Mouse (Mus musculus) G1E (cell line): ENCODE data around the gene Hrk. TPM values are rescaled to one million over a fixed set of nuclear protein-coding genes. Genes with fewer than 3 reads are reported as not detected.

Source experiments
- ATAC-seq: 2 replicates; pipeline ENCODE4 v1.8.0; 2016; ENCODE audit warnings: mild to moderate bottlenecking; ENCODE audit not compliant: insufficient number of reproducible peaks, poor library complexity, low FRiP score, severe bottlenecking; ENCODE audit errors: extremely low read depth
- DNase-seq: peaks from one replicate; pipeline ENCODE4 v3.0.0; 2012; ENCODE audit warnings: low spot score
- H3K27me3 ChIP-seq: 2 replicates; pipeline ENCODE4 v1.6.1; 2012; ENCODE audit warnings: mild to moderate bottlenecking, low read length, inconsistent platforms; ENCODE audit not compliant: insufficient read depth
- H3K36me3 ChIP-seq: replicated peaks from 2 replicates; pipeline ENCODE3; 2012; ENCODE audit warnings: mild to moderate bottlenecking, inconsistent platforms
- H3K4me1 ChIP-seq: 2 replicates; pipeline ENCODE4 v1.6.1; 2012; ENCODE audit warnings: low read depth, low read length, inconsistent platforms, mixed read lengths; ENCODE audit not compliant: insufficient read depth
- H3K4me3 ChIP-seq: 2 replicates; pipeline ENCODE4 v1.5.1; 2012; ENCODE audit warnings: low read depth, mild to moderate bottlenecking, inconsistent platforms, low read length, moderate library complexity, mixed read lengths
- H3K9me3 ChIP-seq: replicated peaks from 2 replicates; pipeline ENCODE4 v1.6.1; 2012; ENCODE audit warnings: inconsistent platforms
- CTCF ChIP-seq: IDR thresholded peaks from 2 replicates; pipeline ENCODE4 v1.5.1; 2012; ENCODE audit warnings: low read depth, low read length, inconsistent platforms, mixed read lengths
- GATA1 ChIP-seq: IDR thresholded peaks from 2 replicates; pipeline ENCODE4 v1.6.1; 2012; ENCODE audit warnings: borderline replicate concordance, low read length, inconsistent platforms, mixed read lengths
- GATA2 ChIP-seq: IDR thresholded peaks from 2 replicates; pipeline ENCODE4 v1.6.1; 2012; ENCODE audit warnings: low read depth, low read length, inconsistent platforms, borderline replicate concordance
- POLR2AphosphoS5 ChIP-seq: IDR thresholded peaks from 2 replicates; pipeline ENCODE4 v1.6.1; 2012; ENCODE audit warnings: low read depth, low read length, inconsistent platforms; ENCODE audit not compliant: insufficient replicate concordance
- TAL1 ChIP-seq: conservative IDR thresholded peaks from 2 replicates; pipeline ENCODE4 v1.6.1; 2012; ENCODE audit warnings: low read depth, low read length, inconsistent platforms, mixed read lengths
- polyA plus RNA-seq: library from polyadenylated mRNA; stranded (reverse); fragments of >175 nt; gene quantifications from 2 replicates; pipeline ENCODE4 v1.2.3, GENCODE M21; 2012
- total RNA-seq, 2 experiments: library from RNA; stranded (forward) in 1 of 2; stranded (reverse) in 1 of 2; fragments of 200-1000 nt in 1 of 2; fragments of >200 nt in 1 of 2; fragmentation: Nextera tagmentation in 1 of 2; gene quantifications; 2 replicates each; pipeline ENCODE4 v1.2.3; 2014 to 2017

Hrk gene
- not detected in 2 replicates for total RNA-seq (2014; fragmentation: Nextera tagmentation)
- total RNA-seq (2017), result 0.06 and 0.11 TPM in 2 replicates
- not detected in 2 replicates for polyA plus RNA-seq

GRCm38 (mm10) chr5:118164581-118164980 lies at the start of gene Hrk:
Hrk (plus strand) TSS chr5:118164648.
- Histone ChIP-seq H3K4me3 (no peak within 1 kb of the TSS), H3K27me3 (peaks cover 30% of the 10 kb centered on the region), H3K9me3 (peaks cover 4% of the 10 kb centered on the region; the same call in 1 of the 2 replicates), H3K4me1 (no peaks in the 10 kb centered on the region), H3K36me3 (no peaks in the 10 kb centered on the region)
- ATAC-seq (no peak), DNase-seq (no peak)
- no peak for TF ChIP-seq GATA2
- no peak for TF ChIP-seq CTCF
- no peak for TF ChIP-seq TAL1

- TF ChIP-seq GATA2, result no peak
- no peak for TF ChIP-seq CTCF
- TF ChIP-seq GATA1, result no peak
- TF ChIP-seq POLR2AphosphoS5, result no peak
- TF ChIP-seq TAL1, result no peak
- H3K36me3 ChIP-seq, result peaks cover 98% of the 10 kb centered on the region
These were observed 46.1 kb upstream of the Hrk start for GRCm38 (mm10) chr5:118118351-118118750.

GRCm38 (mm10) chr5:118118922-118119321 lies 45.5 kb upstream of the Hrk start:
- no peaks in the 10 kb centered on the region for H3K27me3 ChIP-seq
- H3K4me3 ChIP-seq, result no peak overlapping the region
- H3K36me3 ChIP-seq, result peaks cover 98% of the 10 kb centered on the region
- no peaks in the 10 kb centered on the region for H3K9me3 ChIP-seq
- DNase-seq (no peak), ATAC-seq (no peak)
- no peaks in the 10 kb centered on the region for H3K4me1 ChIP-seq
- TF ChIP-seq POLR2AphosphoS5, result no peak
- no peak for TF ChIP-seq GATA2

More at GRCm38 (mm10) chr5:118118351-118118750, 46.1 kb upstream of the Hrk start:
- Histone ChIP-seq H3K27me3 (no peaks in the 10 kb centered on the region), H3K9me3 (no peaks in the 10 kb centered on the region), H3K4me3 (no peak overlapping the region), H3K4me1 (no peaks in the 10 kb centered on the region)
- DNase-seq, result no peak
- ATAC-seq, result no peak

GRCm38 (mm10) chr5:118120670-118121069 lies 43.8 kb upstream of the Hrk start:
- ATAC-seq (no peak), DNase-seq (no peak)
- Histone ChIP-seq H3K4me3 (no peak overlapping the region), H3K4me1 (no peaks in the 10 kb centered on the region), H3K36me3 (peaks cover 98% of the 10 kb centered on the region), H3K9me3 (no peaks in the 10 kb centered on the region), H3K27me3 (no peaks in the 10 kb centered on the region)
- TF ChIP-seq POLR2AphosphoS5 (no peak), TAL1 (no peak)

- no peaks in the 10 kb centered on the region for H3K27me3 ChIP-seq
- H3K9me3 ChIP-seq, result no peaks in the 10 kb centered on the region
These were observed 42.5 kb upstream of the Hrk start for GRCm38 (mm10) chr5:118121928-118122327.

GRCm38 (mm10) chr5:118123096-118123495 lies 41.4 kb upstream of the Hrk start:
- ATAC-seq, result no peak
- DNase-seq, result no peak
- peaks cover 99% of the 10 kb centered on the region for H3K36me3 ChIP-seq
- H3K4me3 ChIP-seq, result no peak overlapping the region
- no peaks in the 10 kb centered on the region for H3K4me1 ChIP-seq
- H3K27me3 ChIP-seq, result no peaks in the 10 kb centered on the region
- TF ChIP-seq GATA2 (no peak), CTCF (no peak), TAL1 (no peak), POLR2AphosphoS5 (no peak), GATA1 (no peak)
- no peaks in the 10 kb centered on the region for H3K9me3 ChIP-seq

More at GRCm38 (mm10) chr5:118121928-118122327, 42.5 kb upstream of the Hrk start:
- no peak for DNase-seq
- Histone ChIP-seq H3K36me3 (peaks cover 98% of the 10 kb centered on the region), H3K4me3 (no peak overlapping the region), H3K4me1 (no peaks in the 10 kb centered on the region)
- ATAC-seq, result no peak
- TF ChIP-seq CTCF (no peak), POLR2AphosphoS5 (no peak), GATA2 (no peak), GATA1 (no peak), TAL1 (no peak)

GRCm38 (mm10) chr5:118126671-118127070 lies 37.8 kb upstream of the Hrk start:
- H3K4me1 ChIP-seq, result no peaks in the 10 kb centered on the region
- TF ChIP-seq CTCF (no peak), POLR2AphosphoS5 (no peak)
- no peak overlapping the region for H3K4me3 ChIP-seq
- H3K36me3 ChIP-seq, result peaks cover 98% of the 10 kb centered on the region
- no peak for ATAC-seq
- DNase-seq, result no peak
- H3K9me3 ChIP-seq, result no peaks in the 10 kb centered on the region
- no peaks in the 10 kb centered on the region for H3K27me3 ChIP-seq
